Mouse (Mus musculus) lung, postnatal 0 days (tissue): ENCODE measurements around the gene Mphosph9.

Experiments
- CTCF ChIP-seq: IDR thresholded peaks from 2 replicates; pipeline ENCODE4 v1.5.1; 2016; ENCODE audit warnings: antibody characterized with exemption, mild to moderate bottlenecking
- EP300 ChIP-seq: IDR thresholded peaks from 2 replicates; pipeline ENCODE4 v1.6.1; 2016; ENCODE audit warnings: antibody characterized with exemption, mild to moderate bottlenecking, control low read depth

- TF ChIP-seq EP300, result no peak
- TF ChIP-seq CTCF, result no peak
Observed at GRCm38 (mm10) chr5:124270226-124270625, 57.5 kb downstream of the Mphosph9 start.
